Mouse (Mus musculus) bone marrow macrophage, adult 2 months (primary cell): ENCODE results near the gene Numbl.

ENCODE experiments used
- CTCF ChIP-seq: IDR thresholded peaks from 2 replicates; pipeline ENCODE4 v1.5.1; 2012; ENCODE audit warnings: low read depth, mild to moderate bottlenecking, low read length, moderate library complexity
- POLR2A ChIP-seq: IDR thresholded peaks from 2 replicates; pipeline ENCODE4 v1.6.1; 2012; ENCODE audit warnings: mild to moderate bottlenecking, low read depth, low read length, borderline replicate concordance

DNA sequence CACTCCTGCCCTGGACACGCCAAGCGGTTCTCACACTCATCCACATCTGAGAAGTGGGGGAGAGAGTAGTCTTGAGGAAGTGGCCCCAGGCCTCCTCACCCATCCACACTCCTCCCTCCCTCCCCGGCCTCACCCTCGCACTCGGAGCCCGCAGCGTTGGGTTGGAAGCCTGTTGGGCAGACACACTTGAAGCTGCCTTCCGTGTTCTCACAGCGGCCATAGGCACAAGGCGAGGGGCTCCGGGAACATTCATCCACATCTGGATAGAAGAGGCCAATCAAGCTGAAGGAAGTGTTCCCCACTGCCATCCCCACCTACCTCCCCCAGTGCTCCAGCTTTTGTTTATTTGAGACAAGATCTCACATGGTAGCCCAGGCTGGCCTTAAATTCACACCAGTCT lies 65.9 kb downstream of the Numbl start:
- TF ChIP-seq CTCF (no peak), POLR2A (no peak)
